Mouse (Mus musculus) midbrain, embryonic 10.5 days (tissue): ENCODE measurements at regions not wholly inside any gene's neighbourhood (a gene's known extent, or its start where the extent isn't known, plus 50 kb on each side); places are given as distances from the start of the nearest gene placed in this dataset.

Experiments
- DNase-seq: peaks from one replicate; pipeline ENCODE4 v3.0.0-alpha.2; 2017; ENCODE audit warnings: low spot score
- H3K27ac ChIP-seq: fragments of 300-500 bp; sonication (generic); replicated peaks from 2 replicates; pipeline ENCODE4 v1.5.1; 2016; ENCODE audit warnings: mild to moderate bottlenecking
- H3K27me3 ChIP-seq: fragments of 300-500 bp; sonication (generic); 2 replicates; pipeline ENCODE4 v1.6.1; 2016; ENCODE audit warnings: low read depth, mild to moderate bottlenecking; ENCODE audit not compliant: poor library complexity, severe bottlenecking
- H3K36me3 ChIP-seq: fragments of 300-500 bp; sonication (generic); 2 replicates; pipeline ENCODE4 v1.6.1; 2016; ENCODE audit warnings: mild to moderate bottlenecking, moderate library complexity
- H3K4me1 ChIP-seq: fragments of 300-500 bp; sonication (generic); 2 replicates; pipeline ENCODE4 v1.6.1; 2016
- H3K4me3 ChIP-seq: fragments of 300-500 bp; sonication (generic); 2 replicates; pipeline ENCODE4 v1.5.1; 2016; ENCODE audit warnings: mild to moderate bottlenecking, moderate library complexity
- H3K9me3 ChIP-seq: fragments of 300-500 bp; sonication (generic); replicated peaks from 2 replicates; pipeline ENCODE4 v1.6.1; 2016; ENCODE audit warnings: mild to moderate bottlenecking
- WGBS: fragments of 180-500 bp; shearing (Covaris S2); methylation state at CpG from one replicate; pipeline ENCODE4 v1.1.7; 2016; 5-methylcytosine and 5-hydroxymethylcytosine counted together

DNA sequence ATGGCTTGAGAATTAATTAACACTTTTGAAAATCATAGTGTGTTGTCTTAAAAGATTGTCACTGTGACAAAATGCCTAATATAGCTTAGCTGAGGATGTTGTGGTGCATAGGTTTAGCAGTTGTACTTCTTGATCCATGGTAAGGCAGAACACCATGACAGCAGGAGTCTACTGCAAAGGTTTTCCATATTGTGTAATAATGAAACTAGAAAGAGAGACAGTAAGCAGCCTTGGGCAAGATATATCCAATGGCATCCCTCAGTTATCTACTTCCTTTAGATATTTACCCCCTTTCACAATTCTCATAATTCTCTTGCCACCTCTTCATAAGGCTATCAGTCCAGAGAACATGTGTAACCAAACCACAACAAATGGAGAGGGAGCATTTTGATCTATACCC lies 236.6 kb upstream of the Tle1 start:
- no peak overlapping the region for H3K4me3 ChIP-seq
- H3K9me3 ChIP-seq: no peaks in the 10 kb centered on the region
- H3K27ac ChIP-seq: no peak overlapping the region
- no peak for DNase-seq
- no peaks in the 10 kb centered on the region for H3K4me1 ChIP-seq
- H3K27me3 ChIP-seq: no peaks in the 10 kb centered on the region
- no peaks in the 10 kb centered on the region for H3K36me3 ChIP-seq

- DNase-seq: no peak
- Histone ChIP-seq H3K9me3 (no peaks in the 10 kb centered on the region), H3K4me1 (no peaks in the 10 kb centered on the region), H3K36me3 (no peaks in the 10 kb centered on the region), H3K27ac (no peak overlapping the region), H3K27me3 (no peaks in the 10 kb centered on the region), H3K4me3 (no peak overlapping the region)
- WGBS: 87% methylated on average over 1 of the region's 1 CpGs
Observed at GRCm38 (mm10) chr4:72425316-72425715, 224.6 kb upstream of the Tle1 start.

DNA sequence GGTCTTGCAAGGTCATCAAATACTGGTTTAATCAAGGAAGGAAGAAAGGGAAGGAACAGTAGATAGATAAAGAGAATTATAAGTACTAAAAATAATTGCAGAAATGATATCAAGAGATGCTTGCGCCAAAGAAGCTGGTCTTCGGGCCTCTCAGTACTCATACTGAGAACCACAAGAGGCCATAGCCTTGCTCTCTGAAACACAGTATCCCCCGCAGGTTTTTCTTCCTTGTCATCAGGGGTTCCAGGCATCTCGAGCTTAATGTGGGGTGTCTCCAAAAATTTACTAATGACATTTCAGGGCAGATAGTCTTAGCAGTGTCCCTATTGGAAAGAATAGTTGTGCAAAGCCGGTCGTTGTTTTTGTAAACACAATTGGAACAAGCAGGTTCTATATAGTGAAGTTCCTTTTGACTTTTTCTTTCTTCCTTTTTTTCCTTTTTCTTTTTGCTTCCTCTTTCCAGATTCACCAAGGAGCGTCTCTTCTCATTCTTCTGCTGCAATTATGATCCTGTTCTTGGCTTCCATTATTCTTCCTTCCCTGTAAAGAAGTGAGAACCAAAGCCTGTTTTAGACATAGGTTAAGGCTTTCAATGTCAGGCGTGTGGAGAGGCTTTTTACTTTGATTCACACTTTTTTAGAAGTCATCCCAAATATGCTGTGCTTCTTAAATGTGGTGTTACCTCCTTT lies 211.5 kb upstream of the Tle1 start:
- no peaks in the 10 kb centered on the region for H3K36me3 ChIP-seq
- WGBS: 91% methylated on average over 8 of the region's 8 CpGs
- no peaks in the 10 kb centered on the region for H3K27me3 ChIP-seq
- DNase-seq: no peak
- H3K27ac ChIP-seq: no peak overlapping the region
- H3K4me1 ChIP-seq: no peaks in the 10 kb centered on the region
- no peak overlapping the region for H3K4me3 ChIP-seq
- no peaks in the 10 kb centered on the region for H3K9me3 ChIP-seq

GRCm38 (mm10) chr4:72411343-72411742 lies 210.6 kb upstream of the Tle1 start:
- Histone ChIP-seq H3K4me3 (no peak overlapping the region), H3K36me3 (no peaks in the 10 kb centered on the region), H3K27ac (no peak overlapping the region), H3K27me3 (no peaks in the 10 kb centered on the region), H3K9me3 (no peaks in the 10 kb centered on the region), H3K4me1 (no peaks in the 10 kb centered on the region)
- WGBS: 89% methylated on average over 3 of the region's 3 CpGs
- no peak for DNase-seq

- WGBS: 89% methylated on average over 1 of the region's 1 CpGs
- Histone ChIP-seq H3K27me3 (no peaks in the 10 kb centered on the region), H3K27ac (no peak overlapping the region), H3K4me3 (no peak overlapping the region), H3K9me3 (no peaks in the 10 kb centered on the region), H3K4me1 (no peaks in the 10 kb centered on the region), H3K36me3 (no peaks in the 10 kb centered on the region)
- DNase-seq: no peak
Observed at GRCm38 (mm10) chr4:72400759-72401158, 200.0 kb upstream of the Tle1 start.

DNA sequence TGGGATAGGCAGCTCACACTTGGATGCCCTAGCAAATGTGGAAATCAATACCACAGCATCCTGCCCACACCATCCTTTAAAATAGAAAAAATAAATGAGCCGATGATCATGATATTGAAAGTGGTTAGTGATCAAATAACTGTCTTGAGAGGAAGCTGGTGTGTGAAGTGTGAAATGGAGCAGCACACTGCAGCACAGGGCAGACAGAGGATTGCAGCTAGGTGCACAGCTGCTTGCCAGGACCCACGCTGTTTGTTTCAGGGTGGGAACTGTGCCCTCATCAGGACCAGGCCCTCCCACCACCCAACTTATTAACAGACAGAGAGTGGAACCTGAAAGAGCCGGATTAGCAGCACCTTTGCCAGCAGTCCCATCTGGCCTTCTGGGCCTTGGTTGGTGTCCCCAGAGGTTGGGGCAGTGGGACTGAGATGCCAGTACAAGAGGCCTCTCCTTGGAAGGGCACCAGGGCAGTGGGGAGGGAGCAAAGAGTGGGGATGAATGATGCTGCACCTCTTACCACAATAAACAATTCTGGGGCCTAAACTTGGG lies 191.2 kb upstream of the Tle1 start:
- no peak overlapping the region for H3K27ac ChIP-seq
- H3K27me3 ChIP-seq: peaks cover 39% of the 10 kb centered on the region
- no peak for DNase-seq
- no peaks in the 10 kb centered on the region for H3K9me3 ChIP-seq
- 78% methylated on average over 3 of the region's 3 CpGs for whole genome bisulfite sequencing
- H3K36me3 ChIP-seq: no peaks in the 10 kb centered on the region
- no peak overlapping the region for H3K4me3 ChIP-seq
- H3K4me1 ChIP-seq: no peaks in the 10 kb centered on the region

DNA sequence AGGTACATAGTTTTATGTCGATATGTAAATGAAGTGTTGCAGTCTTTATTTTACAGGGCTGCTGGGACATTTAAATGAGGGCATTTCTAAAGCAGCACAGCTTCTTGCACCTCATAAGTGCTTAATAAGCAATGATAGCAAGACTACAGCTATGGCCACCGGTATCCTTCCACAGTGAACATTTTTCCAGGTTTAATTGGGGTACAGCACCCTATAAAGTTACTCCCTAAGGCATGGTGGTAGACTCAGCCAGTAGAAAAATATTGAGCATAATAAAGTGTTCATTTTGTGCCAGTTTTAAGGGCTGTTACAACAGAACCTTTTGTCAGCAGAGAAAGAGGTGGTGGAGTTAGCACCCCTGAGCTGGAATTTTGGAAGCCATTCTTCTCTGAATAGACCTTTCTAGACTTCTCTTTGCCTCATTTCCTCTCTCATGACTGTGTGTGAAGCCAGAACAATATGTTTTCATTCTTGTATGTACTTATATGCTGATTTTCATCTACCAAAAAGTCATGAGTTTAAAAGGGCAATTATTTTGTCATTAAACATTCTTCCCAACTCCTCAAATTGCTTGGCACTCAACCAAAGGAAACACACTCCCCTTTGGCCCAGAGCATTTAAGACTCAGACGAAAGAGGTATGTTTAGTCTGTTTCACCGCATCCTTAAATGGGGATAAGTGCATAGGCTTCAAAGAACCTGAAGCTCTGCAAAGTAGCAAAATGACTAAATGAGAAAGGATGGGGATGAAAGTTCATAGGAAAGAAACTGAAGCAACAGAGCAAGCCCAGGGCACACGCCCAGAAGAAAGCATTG lies 189.3 kb upstream of the Tle1 start:
- Histone ChIP-seq H3K4me1 (peaks cover 11% of the 10 kb centered on the region), H3K9me3 (no peaks in the 10 kb centered on the region), H3K36me3 (no peaks in the 10 kb centered on the region), H3K4me3 (no peak overlapping the region), H3K27ac (no peak overlapping the region), H3K27me3 (peaks cover 48% of the 10 kb centered on the region)
- WGBS: 90% methylated on average over 5 of the region's 5 CpGs
- no peak for DNase-seq

GRCm38 (mm10) chr4:72384901-72385264 lies 184.2 kb upstream of the Tle1 start:
- Histone ChIP-seq H3K4me3 (peak overlapping the region; percentile 34; the same call in 1 of the 2 replicates), H3K27me3 (peaks cover 47% of the 10 kb centered on the region), H3K9me3 (no peaks in the 10 kb centered on the region), H3K27ac (peak overlapping the region; percentile 74), H3K36me3 (no peaks in the 10 kb centered on the region), H3K4me1 (peaks cover 62% of the 10 kb centered on the region)
- DNase-seq: peak; percentile 61
- WGBS: 32% methylated on average over 12 of the region's 12 CpGs

GRCm38 (mm10) chr4:72384259-72384900 lies 183.7 kb upstream of the Tle1 start:
- no peak for DNase-seq
- 44% methylated on average over 5 of the region's 5 CpGs for WGBS
- peaks cover 67% of the 10 kb centered on the region for H3K4me1 ChIP-seq
- H3K9me3 ChIP-seq: no peaks in the 10 kb centered on the region
- H3K27me3 ChIP-seq: peaks cover 46% of the 10 kb centered on the region
- peak overlapping the region; percentile 34; the same call in 1 of the 2 replicates for H3K4me3 ChIP-seq
- no peaks in the 10 kb centered on the region for H3K36me3 ChIP-seq
- H3K27ac ChIP-seq: peak overlapping the region; percentile 74

DNA sequence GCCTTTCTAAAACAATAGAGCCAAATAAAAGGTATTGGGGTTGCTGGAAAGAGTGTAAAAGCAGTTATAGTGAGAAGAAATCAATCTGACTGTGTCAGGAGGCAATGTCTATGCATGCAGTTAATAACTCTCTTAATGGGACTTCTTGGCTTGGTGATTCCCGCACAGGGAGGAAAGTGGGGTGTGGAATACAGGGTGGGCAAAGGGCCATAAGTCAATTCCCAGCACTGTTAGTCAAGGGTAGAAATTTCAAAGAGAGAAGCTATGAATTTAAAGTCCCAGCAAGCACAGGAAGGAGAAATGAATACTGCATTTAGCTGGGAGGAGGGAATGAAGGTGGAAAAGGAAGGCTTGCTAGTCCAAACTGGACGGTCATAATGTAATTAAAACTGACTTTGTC lies 183.0 kb upstream of the Tle1 start:
- Histone ChIP-seq H3K27me3 (peaks cover 48% of the 10 kb centered on the region), H3K4me3 (no peak overlapping the region), H3K36me3 (no peaks in the 10 kb centered on the region), H3K27ac (peak overlapping the region; percentile 23; the same call in 1 of the 2 replicates), H3K4me1 (peaks cover 72% of the 10 kb centered on the region), H3K9me3 (no peaks in the 10 kb centered on the region)
- no peak for DNase-seq
- WGBS: 56% methylated on average over 2 of the region's 2 CpGs

DNA sequence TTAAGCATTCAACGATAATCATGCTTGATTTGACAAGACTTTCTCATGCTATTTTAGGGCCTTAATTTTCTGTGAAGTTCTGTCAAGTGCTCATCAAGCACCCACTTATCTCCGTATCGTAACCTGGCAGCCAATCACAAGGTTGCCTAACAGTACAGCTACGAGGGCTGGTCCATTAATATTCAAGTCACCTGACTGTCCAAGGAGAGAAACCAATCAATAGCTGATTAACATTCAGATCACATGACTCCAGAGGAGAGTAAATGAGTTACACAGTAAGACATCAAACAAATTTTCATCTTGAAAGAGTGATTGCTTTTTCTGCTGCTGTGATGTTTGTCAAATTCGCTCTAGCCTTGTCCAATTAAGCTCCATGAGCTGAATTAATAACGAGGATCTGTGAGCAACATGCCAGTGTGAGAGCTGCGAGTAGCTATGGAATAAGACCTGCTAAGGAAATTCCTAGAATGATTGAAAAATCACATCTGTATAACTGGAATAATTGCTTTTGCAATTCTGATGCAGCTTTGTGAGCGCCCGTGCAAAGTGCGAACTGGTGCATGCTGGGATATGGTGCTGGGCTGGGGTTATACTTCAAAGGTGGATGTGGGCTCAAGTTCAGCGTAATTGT lies 181.9 kb upstream of the Tle1 start:
- DNase-seq: no peak
- 73% methylated on average over 11 of the region's 11 CpGs for WGBS
- H3K27me3 ChIP-seq: peaks cover 37% of the 10 kb centered on the region
- no peaks in the 10 kb centered on the region for H3K9me3 ChIP-seq
- H3K27ac ChIP-seq: no peak overlapping the region
- H3K4me1 ChIP-seq: peaks cover 72% of the 10 kb centered on the region
- no peak overlapping the region for H3K4me3 ChIP-seq
- no peaks in the 10 kb centered on the region for H3K36me3 ChIP-seq

DNA sequence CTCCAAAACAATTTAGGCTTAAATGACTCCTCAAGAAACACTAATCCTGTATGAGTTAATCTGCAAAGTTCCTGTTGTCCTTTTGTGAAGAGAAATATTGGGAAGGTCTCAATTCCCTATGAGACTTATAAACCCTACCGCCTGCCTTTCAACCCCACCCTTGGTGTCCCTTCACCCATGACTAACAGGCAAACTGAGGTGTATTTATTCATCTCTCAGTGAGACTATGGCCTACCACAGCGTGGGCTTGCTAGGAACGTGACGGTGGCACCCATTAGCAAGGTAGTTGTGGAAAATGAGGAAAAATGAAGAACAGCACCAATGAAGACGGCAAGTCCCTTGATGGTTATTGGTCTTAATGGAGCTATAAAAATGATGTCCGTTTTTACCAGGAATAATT lies 181.0 kb upstream of the Tle1 start:
- Histone ChIP-seq H3K27me3 (peaks cover 31% of the 10 kb centered on the region), H3K27ac (no peak overlapping the region), H3K4me1 (peaks cover 72% of the 10 kb centered on the region), H3K36me3 (no peaks in the 10 kb centered on the region), H3K4me3 (no peak overlapping the region), H3K9me3 (no peaks in the 10 kb centered on the region)
- peak; percentile 23 for DNase-seq
- 41% methylated on average over 6 of the region's 6 CpGs for whole genome bisulfite sequencing
